Mouse (Mus musculus): ENCODE measurements at regions not wholly inside any gene's neighbourhood (a gene's known extent, or its start where the extent isn't known, plus 50 kb on each side); places are given as distances from the start of the nearest gene placed in this dataset.
A peak's percentile ranks its signal among the peaks of the same experiment; 100 is the strongest.
"Not testable (repeated sequence)": the region's sequence is repeated elsewhere in the genome, so short reads cannot be mapped to it uniquely, and the experiment has no call there.

DNA sequence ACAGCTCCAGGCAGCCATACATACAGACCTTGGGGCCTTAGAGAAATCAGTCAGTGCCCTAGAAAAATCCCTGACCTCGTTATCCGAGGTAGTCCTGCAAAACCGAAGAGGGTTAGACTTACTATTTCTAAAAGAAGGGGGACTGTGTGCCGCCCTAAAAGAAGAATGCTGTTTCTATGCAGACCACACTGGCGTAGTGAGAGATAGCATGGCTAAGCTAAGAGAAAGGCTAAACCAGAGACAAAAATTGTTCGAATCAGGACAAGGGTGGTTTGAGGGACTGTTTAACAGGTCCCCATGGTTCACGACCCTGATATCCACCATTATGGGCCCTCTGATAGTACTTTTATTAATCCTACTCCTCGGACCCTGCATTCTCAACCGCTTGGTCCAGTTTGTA is 322.2 kb downstream of the Gm29866 start:
- DNase-seq: not testable (repeated sequence)

DNA sequence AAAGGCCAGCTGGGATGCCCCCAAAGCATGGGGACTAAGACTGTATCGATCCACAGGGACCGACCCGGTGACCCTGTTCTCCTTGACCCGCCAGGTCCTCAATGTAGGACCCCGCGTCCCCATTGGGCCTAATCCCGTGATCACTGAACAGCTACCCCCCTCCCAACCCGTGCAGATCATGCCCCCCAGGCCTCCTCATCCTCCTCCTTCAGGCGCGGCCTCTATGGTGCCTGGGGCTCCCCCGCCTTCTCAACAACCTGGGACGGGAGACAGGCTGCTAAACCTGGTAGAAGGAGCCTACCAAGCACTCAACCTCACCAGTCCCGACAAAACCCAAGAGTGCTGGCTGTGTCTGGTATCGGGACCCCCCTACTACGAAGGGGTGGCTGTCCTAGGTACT is 323.1 kb downstream of the Gm29866 start:
- not testable (repeated sequence) for DNase-seq

DNA sequence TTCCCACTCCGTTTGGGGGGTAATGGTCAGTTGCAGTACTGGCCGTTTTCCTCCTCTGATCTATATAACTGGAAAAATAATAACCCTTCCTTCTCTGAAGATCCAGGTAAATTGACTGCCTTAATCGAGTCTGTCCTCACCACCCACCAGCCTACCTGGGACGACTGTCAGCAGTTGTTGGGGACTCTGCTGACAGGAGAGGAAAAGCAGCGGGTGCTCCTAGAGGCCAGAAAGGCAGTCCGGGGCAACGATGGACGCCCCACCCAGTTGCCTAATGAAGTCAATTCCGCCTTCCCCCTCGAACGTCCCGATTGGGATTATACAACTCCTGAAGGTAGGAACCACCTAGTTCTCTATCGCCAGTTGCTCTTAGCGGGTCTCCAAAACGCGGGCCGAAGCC is 328.2 kb downstream of the Gm29866 start:
- DNase-seq: peak in 1 of 2 experiments; percentile 14

Measured in lung, postnatal 4 days (tissue).